Mouse (Mus musculus): ENCODE data around the gene P2rx2. TPM values are rescaled to one million over a fixed set of nuclear protein-coding genes. Genes with fewer than 3 reads are reported as not detected.

Gene P2rx2
- polyA plus RNA-seq, 1 experiment, result 8.3 TPM

DNA sequence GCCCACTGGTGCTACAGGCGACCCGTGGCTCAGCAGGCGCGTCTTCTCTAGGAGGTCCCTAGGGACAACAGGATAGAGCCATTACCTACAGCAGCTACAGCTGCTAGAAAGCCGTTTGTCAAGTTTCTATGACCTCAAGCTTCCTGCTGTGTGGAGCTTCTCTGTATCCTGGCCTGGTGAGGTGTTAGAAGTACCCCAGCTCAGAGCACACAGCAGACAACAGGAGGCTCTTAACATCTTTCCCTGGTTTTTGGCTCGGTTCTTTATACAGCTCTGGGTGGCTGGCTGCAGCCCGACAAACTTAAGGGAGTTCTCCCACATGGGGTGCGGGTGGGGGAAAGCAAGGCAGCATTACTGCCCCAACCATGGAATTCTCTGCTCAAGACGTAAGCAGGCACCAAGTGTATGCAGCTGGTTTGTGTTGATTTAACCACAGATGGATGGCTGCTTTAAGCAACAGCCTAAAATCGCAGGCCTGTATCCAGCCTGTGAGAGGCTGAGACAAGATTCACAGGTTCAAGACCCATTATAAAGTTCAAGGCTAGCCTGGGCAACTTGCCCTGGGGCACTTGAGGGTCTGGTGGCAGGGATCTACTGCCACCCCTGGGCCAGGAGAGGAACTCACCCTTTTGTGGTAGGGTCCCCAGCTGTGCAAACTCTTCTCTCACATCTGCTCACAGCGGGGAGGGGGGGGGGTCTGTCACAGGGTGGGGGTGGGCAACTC, 21.0 kb upstream of the P2rx2 start:
- peak; percentile 29 for DNase-seq (ENCODE audit: low read depth)
- no peak for TF ChIP-seq POLR2A (IDR thresholded peaks at IDR 0.05; ENCODE audit: borderline replicate concordance, extremely low read depth, insufficient read depth, insufficient read length, poor library complexity, severe bottlenecking)
- peak; percentile 25; the same call in 1 of the 2 replicates for TF ChIP-seq CTCF (IDR thresholded peaks at IDR 0.05; ENCODE audit: borderline replicate concordance, extremely low read depth, insufficient read depth, insufficient read length)

DNA sequence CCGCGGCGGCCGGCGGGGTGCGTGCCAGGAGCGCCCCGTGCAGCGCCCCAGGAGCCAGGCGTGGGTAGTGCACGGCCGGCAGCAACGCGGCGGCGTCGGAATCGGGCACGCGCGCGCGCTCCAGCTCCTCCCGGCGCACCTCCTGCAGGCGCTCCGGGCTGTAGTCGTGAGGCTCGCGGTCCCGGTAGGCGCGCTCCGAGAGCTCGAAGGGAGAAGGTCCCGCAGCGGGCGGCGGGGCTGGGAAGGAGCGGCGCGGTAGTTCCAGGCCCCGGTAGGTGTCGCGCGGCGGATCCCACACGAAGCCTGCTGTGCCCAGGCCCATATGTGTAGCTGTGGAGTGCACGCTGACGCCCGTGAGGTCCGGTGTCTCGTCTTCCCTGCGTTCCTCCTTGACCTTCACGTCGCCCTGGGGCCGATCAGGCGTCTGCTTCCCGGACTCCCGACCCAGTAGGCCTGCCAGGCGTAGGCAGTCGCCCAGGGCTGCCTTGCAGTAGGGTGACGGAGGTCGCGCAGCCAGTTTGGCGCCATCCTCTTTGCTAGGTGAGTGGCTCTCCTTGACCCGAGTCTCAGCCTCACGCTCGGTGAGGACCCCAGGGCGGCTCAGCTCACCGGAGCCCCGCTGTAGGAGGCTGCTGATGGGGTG, 20.3 kb upstream of the P2rx2 start:
- no peak for TF ChIP-seq POLR2A (IDR thresholded peaks at IDR 0.05; ENCODE audit: borderline replicate concordance, extremely low read depth, insufficient read depth, insufficient read length, poor library complexity, severe bottlenecking)
- TF ChIP-seq CTCF (IDR thresholded peaks at IDR 0.05; ENCODE audit: borderline replicate concordance, extremely low read depth, insufficient read depth, insufficient read length), result peak; percentile 46
- peak; percentile 86 for DNase-seq (ENCODE audit: low read depth)

DNA sequence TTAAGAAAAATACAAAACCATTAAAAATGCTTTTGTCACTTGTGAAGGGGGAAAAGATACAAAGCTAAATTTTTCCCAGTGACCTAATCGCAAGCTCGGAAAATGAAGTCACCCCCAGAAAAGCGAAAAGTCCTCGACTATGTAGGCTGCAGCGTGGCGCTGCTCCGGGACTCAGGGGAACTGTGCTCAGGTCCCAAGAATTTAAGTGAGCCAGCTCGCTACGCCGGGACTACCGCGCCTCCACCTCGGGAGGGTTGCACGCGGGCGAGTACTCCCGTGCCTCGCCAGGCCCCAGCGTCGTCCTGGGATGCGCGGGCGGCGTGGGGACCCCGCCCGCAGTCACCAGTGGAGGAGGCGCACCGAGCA, 19.8 kb upstream of the P2rx2 start:
- no peak for DNase-seq (ENCODE audit: low read depth)
- TF ChIP-seq POLR2A (IDR thresholded peaks at IDR 0.05; ENCODE audit: borderline replicate concordance, extremely low read depth, insufficient read depth, insufficient read length, poor library complexity, severe bottlenecking) (no peak), CTCF (IDR thresholded peaks at IDR 0.05; ENCODE audit: borderline replicate concordance, extremely low read depth, insufficient read depth, insufficient read length) (no peak)

DNA sequence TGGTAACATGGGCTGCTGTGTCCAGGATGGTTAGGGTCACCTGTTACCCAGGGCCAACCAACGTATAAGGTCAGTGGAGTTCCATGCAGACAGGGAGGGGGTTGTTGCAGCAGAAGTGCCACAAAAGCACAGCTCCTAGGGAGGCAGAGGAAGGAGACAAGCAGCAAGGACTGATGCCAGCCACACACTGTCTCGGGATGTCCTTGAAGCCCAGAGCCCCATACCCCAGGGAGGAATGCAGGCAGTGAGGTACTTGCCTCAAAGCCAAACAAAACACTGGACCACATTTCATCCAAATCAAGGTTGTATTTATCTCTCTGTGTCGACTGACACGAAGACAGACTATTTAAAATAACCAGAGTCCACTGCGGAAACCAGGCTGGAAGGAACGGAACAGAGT, 18.5 kb upstream of the P2rx2 start:
- TF ChIP-seq CTCF (IDR thresholded peaks at IDR 0.05; ENCODE audit: borderline replicate concordance, extremely low read depth, insufficient read depth, insufficient read length) (no peak), POLR2A (IDR thresholded peaks at IDR 0.05; ENCODE audit: borderline replicate concordance, extremely low read depth, insufficient read depth, insufficient read length, poor library complexity, severe bottlenecking) (no peak)
- no peak for DNase-seq (ENCODE audit: low read depth)

DNA sequence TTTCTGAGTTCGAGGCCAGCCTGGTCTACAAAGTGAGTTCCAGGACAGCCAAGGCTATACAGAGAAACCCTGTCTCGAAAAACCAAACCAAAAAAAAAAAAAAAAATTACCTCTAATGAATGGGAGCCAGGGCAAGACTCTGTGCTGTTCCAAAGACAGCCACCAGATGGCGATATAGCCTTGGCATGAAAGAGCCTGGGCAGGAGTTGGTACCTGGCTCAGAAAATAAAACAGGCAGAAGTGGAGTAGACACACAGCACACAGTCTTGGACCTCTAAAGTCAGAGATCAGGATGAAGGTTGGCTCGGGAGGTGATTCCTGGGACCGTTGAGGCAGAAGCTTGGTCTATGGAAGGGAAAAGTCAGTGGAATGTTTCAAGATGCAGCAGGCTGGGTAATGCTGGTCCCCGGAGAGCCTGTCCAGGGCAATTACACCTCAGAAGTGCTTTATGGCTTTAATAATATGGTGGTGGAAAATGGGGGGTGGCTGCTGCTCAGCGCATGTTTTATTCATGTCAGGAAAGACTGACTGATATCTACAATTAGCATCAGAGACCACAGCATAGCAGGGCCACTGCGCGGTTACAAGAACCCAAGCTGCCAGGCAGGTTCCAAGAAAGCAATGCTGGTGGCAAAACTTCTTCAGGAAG, 14.6 kb upstream of the P2rx2 start:
- DNase-seq (ENCODE audit: low read depth), result peak; percentile 88
- TF ChIP-seq POLR2A (IDR thresholded peaks at IDR 0.05; ENCODE audit: borderline replicate concordance, extremely low read depth, insufficient read depth, insufficient read length, poor library complexity, severe bottlenecking) (no peak), CTCF (IDR thresholded peaks at IDR 0.05; ENCODE audit: borderline replicate concordance, extremely low read depth, insufficient read depth, insufficient read length) (peak; percentile 87)

DNA sequence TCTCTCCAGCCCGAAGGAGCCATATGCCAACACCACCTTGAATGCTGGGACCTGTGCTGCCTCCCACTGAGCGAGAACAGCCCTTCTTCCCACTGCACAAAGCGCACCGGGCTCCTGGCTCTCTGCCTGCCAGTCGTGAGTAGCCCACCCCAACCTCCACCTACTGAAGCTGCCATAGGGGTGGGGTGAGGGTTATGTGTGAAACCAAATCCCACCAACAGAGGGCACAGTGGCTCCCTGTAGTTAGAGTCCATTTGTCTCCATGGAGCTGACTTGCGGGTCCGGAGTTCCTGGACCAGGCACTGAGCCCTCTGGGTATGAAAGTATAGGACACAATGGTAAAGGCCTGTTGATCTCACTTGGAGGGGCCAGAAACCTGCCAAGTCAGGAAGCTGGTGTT, 11.7 kb upstream of the P2rx2 start:
- DNase-seq (ENCODE audit: low read depth), result peak; percentile 48
- TF ChIP-seq CTCF (IDR thresholded peaks at IDR 0.05; ENCODE audit: borderline replicate concordance, extremely low read depth, insufficient read depth, insufficient read length) (peak; percentile 59; the same call in 1 of the 2 replicates), POLR2A (IDR thresholded peaks at IDR 0.05; ENCODE audit: borderline replicate concordance, extremely low read depth, insufficient read depth, insufficient read length, poor library complexity, severe bottlenecking) (no peak)

DNA sequence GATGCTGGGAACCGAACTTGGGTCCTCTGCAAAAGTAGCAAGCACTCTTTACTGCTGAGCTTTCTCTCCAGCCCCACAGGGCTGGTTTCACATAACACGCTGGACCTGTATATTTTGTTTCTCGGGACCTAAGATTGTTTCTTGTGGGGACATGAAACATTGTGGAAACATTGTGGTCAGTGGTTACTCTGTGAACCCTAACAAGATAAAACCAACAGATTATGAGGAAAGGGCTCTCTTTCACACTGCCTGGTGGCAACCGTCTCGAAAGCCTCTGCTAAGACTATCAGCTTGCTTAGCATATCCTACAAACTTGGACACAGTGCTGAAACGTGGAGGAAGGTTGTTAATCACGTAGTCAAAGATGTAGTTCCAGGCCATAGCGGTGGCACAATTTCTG, 4.0 kb upstream of the P2rx2 start:
- TF ChIP-seq POLR2A (IDR thresholded peaks at IDR 0.05; ENCODE audit: borderline replicate concordance, extremely low read depth, insufficient read depth, insufficient read length, poor library complexity, severe bottlenecking) (no peak), CTCF (IDR thresholded peaks at IDR 0.05; ENCODE audit: borderline replicate concordance, extremely low read depth, insufficient read depth, insufficient read length) (no peak)
- DNase-seq (ENCODE audit: low read depth), result no peak

DNA sequence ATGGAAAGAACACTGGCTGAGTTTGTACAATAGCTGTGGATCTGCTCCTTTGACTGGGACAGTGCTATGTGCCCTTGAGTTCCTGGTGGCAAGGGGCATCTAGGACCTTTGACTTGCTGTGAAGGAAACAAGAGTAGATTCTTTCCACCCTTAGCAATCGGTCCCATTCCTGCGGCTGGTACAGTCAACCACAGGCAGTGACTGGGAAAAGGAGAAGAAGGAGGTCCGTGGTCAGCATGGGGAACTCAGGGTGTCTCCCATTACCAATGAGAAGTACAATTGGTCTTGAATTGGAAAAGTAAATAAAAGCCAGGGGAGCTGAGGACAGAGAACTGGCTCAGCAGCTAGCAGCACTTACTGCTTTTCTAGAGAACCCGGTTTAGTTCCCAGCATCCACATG, 2.5 kb upstream of the P2rx2 start:
- TF ChIP-seq POLR2A (IDR thresholded peaks at IDR 0.05; ENCODE audit: borderline replicate concordance, extremely low read depth, insufficient read depth, insufficient read length, poor library complexity, severe bottlenecking) (no peak), CTCF (IDR thresholded peaks at IDR 0.05; ENCODE audit: borderline replicate concordance, extremely low read depth, insufficient read depth, insufficient read length) (no peak)
- no peak for DNase-seq (ENCODE audit: low read depth)

DNA sequence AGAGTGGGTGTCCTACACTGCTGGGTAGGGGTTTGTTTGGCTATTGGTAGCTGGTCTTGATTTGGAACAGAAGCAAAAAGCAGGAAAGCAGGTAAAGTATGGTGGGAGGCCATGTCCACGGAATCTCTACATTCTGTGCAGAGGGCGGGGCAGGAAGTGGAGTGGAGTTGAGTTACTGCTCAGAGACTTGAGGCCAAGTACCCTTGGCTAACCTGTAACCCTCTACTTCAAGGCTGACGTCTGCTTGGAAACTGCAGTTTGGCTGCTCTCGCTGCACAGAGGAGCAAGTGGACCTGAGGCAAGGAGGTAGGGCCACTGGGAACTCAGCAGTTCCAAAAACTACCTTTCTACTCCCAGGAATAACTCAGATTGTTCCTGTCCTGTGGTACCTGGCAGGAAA, 1.5 kb upstream of the P2rx2 start, which contains the start of gene Lrcol1:
Lrcol1 (plus strand) TSS at position 207 of the 400 bp plus-strand sequence.
- TF ChIP-seq POLR2A (IDR thresholded peaks at IDR 0.05; ENCODE audit: borderline replicate concordance, extremely low read depth, insufficient read depth, insufficient read length, poor library complexity, severe bottlenecking), result no peak
- no peak for TF ChIP-seq CTCF (IDR thresholded peaks at IDR 0.05; ENCODE audit: borderline replicate concordance, extremely low read depth, insufficient read depth, insufficient read length)
- DNase-seq (ENCODE audit: low read depth), result no peak

DNA sequence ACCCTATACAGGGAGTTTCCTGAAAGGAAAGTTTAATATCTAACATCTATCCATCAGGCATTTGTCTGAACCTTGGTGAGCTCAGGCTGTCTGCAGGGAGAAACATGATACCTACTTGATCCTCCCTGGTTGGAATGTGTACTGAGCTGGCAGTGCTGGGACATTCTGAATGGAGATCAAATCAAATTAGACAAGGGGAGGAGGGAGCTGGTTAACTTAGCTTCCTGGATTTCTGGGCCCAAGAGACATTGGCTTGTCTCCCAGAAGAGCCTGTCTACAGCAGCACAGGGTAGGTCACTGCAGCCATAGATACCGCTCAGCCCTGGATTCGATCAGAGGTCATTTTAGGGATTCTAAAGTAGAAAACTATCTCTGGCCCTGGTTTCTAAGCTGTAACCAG, 4.2 kb downstream of the P2rx2 start:
- no peak for TF ChIP-seq CTCF (IDR thresholded peaks at IDR 0.05; ENCODE audit: borderline replicate concordance, extremely low read depth, insufficient read depth, insufficient read length)
- no peak for TF ChIP-seq POLR2A (IDR thresholded peaks at IDR 0.05; ENCODE audit: borderline replicate concordance, extremely low read depth, insufficient read depth, insufficient read length, poor library complexity, severe bottlenecking)
- DNase-seq (ENCODE audit: low read depth), result no peak

DNA sequence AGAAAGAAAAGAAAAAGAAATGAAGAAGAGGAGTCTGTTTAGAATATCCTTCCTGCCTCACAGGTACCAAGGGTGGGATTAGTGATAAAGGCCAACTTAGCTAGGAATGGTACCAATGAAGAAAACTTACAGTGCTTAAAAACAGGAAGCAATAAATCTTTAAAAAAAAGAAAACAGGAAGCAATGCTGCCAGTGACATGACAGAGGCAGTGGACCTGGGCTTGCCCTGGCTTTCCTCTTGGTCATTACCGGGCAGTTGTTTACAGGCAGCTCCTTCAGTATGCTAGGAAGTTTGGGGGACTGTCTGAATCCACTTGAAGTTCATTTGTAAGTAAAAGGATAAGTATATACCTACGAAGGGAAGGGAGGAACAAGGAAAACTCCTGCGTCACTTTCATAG, 12.5 kb downstream of the P2rx2 start:
- TF ChIP-seq POLR2A (IDR thresholded peaks at IDR 0.05; ENCODE audit: borderline replicate concordance, extremely low read depth, insufficient read depth, insufficient read length, poor library complexity, severe bottlenecking), result no peak
- DNase-seq (ENCODE audit: low read depth), result no peak

Measured in brain, embryonic 14.5 days (tissue).